Mouse (Mus musculus): ENCODE measurements around the gene Pilrb2. TPM values are rescaled to one million over a fixed set of nuclear protein-coding genes. Genes with fewer than 3 reads are reported as not detected.
"Not testable (repeated sequence)": the region's sequence is repeated elsewhere in the genome, so short reads cannot be mapped to it uniquely, and the experiment has no call there.

The Pilrb2 gene
- polyA plus RNA-seq (2014; fragmentation: Nextera tagmentation; extraction: Ambion mirVana), result not detected in 2 replicates

DNA sequence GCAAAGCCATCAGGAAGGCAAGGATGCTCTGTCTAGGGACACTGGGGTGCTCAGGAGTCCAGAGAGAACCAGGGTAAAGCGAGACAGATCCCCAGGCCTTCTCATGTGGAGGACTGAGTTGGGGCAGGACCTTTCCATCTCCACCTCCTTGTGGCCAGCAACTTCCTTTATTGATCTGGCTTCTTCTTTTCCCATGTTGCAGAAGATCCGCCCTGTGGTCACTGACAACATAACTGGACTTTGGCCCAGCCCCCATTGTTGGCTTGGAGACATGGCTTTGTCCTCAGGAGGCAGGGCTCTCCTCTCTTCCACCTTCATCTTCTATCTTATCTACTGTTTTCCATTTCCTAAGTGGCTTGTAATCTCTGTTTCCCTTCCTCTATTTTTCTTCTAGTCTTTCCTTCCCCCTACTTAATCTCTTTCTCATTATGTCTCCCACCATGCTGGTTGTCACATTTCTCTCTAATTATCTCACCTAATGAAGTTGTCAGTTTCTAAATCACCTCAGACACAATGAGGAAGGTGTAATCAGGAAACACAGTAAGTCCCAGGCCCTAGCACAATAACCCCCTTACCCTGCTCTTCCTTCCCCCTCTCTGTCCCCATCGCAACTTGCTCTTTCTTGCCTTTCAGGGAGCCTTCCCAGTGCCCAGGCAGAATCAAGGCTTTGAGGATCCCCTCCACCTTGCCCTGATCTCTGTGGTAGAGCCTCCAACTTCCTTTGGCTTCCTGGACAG lies at the start of gene Pilrb2:
Gene Pilrb2 (minus strand): TSS at position 172 of the 737 bp plus-strand sequence.
- 58% methylated on average over 2 of the region's 3 CpGs for WGBS
- H3K27ac ChIP-seq (ENCODE audit: low read depth, low read length); ATAC-seq; H3K36me3 ChIP-seq (ENCODE audit: control insufficient read depth, insufficient read depth, low read length); H3K27me3 ChIP-seq (replicated peaks; ENCODE audit: control insufficient read depth, insufficient read depth, low read length); H3K9me3 ChIP-seq (replicated peaks; ENCODE audit: control insufficient read depth, low read length); DNase-seq (ENCODE audit: low spot score); H3K4me1 ChIP-seq (ENCODE audit: control insufficient read depth, insufficient read depth, low read length); H3K4me2 ChIP-seq (ENCODE audit: low read length); H3K9ac ChIP-seq (ENCODE audit: low read length); H3K4me3 ChIP-seq (ENCODE audit: low read depth, low read length): not testable (repeated sequence)

DNA sequence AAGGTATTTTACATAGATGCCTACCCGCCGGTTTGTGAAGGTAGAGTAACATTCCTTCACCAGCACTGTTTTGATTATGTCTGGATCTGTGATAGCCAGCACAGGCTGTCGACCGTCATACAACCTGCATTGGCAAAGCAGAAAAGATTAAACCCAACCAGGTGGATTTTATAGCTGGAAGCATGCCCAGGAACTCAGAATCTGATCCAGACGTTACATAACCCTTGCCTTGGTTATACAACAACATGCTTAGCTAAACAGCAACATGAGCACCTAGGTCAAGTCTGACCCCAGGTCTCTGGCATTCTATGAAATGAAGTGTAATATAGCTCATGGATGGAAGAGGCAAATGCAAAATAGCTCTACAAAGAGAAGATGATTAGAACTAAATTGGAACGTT lies 43.9 kb upstream of the Pilrb2 start:
- H3K9me3 ChIP-seq (replicated peaks; ENCODE audit: control insufficient read depth, low read length), result no peaks in the 10 kb centered on the region
- H3K27ac ChIP-seq (ENCODE audit: low read depth, low read length), result no peak overlapping the region
- no peaks in the 10 kb centered on the region for H3K4me1 ChIP-seq (ENCODE audit: control insufficient read depth, insufficient read depth, low read length)
- H3K9ac ChIP-seq (ENCODE audit: low read length), result no peak overlapping the region
- no peak overlapping the region for H3K4me2 ChIP-seq (ENCODE audit: low read length)
- DNase-seq (ENCODE audit: low spot score) (no peak), ATAC-seq (no peak)
- H3K4me3 ChIP-seq (ENCODE audit: low read depth, low read length), result no peak overlapping the region
- no peaks in the 10 kb centered on the region for H3K36me3 ChIP-seq (ENCODE audit: control insufficient read depth, insufficient read depth, low read length)
- no peaks in the 10 kb centered on the region for H3K27me3 ChIP-seq (replicated peaks; ENCODE audit: control insufficient read depth, insufficient read depth, low read length)
- 74% methylated on average over 6 of the region's 6 CpGs for WGBS

DNA sequence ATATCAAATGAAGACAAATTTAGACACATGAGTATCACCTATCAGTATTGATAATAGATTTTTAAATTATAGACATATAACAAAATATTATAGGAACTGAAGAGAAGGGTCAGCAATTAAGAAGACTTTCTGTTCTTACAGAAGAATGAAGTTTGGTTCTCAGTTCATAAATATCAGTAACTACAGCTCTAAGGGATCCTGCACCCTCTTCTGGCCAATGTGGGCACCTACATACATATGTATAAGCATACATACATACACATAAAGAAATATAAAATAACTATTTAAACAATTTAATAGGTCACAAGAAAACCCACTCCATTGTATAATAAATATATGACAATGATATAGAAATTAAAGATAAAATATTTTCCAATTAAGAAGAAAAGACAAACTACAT lies 42.9 kb upstream of the Pilrb2 start:
- Histone ChIP-seq H3K9ac (ENCODE audit: low read length) (no peak overlapping the region), H3K27ac (ENCODE audit: low read depth, low read length) (no peak overlapping the region), H3K4me3 (ENCODE audit: low read depth, low read length) (no peak overlapping the region), H3K27me3 (replicated peaks; ENCODE audit: control insufficient read depth, insufficient read depth, low read length) (no peaks in the 10 kb centered on the region), H3K4me2 (ENCODE audit: low read length) (no peak overlapping the region), H3K36me3 (ENCODE audit: control insufficient read depth, insufficient read depth, low read length) (no peaks in the 10 kb centered on the region), H3K4me1 (ENCODE audit: control insufficient read depth, insufficient read depth, low read length) (no peaks in the 10 kb centered on the region), H3K9me3 (replicated peaks; ENCODE audit: control insufficient read depth, low read length) (no peaks in the 10 kb centered on the region)
- DNase-seq (ENCODE audit: low spot score), result peak; percentile 8
- ATAC-seq, result no peak

DNA sequence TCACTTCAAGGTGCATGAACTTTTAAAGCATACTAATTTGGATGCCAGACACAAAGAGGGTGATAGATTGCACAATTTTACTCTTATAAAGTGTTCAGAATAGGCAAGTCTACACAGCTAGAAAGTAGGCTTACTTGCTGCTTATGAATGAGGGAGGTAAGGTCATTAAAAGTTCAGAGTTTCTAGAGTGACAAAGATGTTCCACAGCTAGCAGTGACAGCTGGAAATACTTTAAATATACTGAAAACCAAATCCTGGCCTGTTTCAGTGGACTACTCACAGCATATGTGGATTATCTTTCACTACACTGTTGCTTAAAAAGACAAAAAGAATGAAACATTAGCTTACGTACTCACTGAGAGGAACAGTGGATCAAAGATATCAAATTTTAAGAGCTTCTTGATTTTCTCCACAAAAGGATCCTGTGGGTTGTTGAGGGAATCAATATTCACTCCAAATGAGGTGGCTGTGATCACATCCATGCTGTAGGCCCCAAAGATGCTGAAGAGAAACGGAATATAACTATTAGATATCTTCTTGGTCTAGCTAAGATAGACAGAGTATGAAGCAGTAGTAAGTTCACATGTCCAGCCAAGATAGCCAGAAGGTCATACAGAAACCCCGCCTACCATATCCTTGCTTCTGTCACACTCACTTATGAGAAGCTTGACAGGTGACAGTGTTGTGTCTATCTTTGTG lies 38.1 kb upstream of the Pilrb2 start:
- no peak overlapping the region for H3K27ac ChIP-seq (ENCODE audit: low read depth, low read length)
- H3K4me2 ChIP-seq (ENCODE audit: low read length), result no peak overlapping the region
- H3K4me3 ChIP-seq (ENCODE audit: low read depth, low read length), result no peak overlapping the region
- no peak overlapping the region for H3K9ac ChIP-seq (ENCODE audit: low read length)
- no peaks in the 10 kb centered on the region for H3K9me3 ChIP-seq (replicated peaks; ENCODE audit: control insufficient read depth, low read length)
- no peaks in the 10 kb centered on the region for H3K36me3 ChIP-seq (ENCODE audit: control insufficient read depth, insufficient read depth, low read length)
- no peak for DNase-seq (ENCODE audit: low spot score)
- 91% methylated on average over 3 of the region's 3 CpGs for WGBS
- no peak for ATAC-seq
- no peaks in the 10 kb centered on the region for H3K27me3 ChIP-seq (replicated peaks; ENCODE audit: control insufficient read depth, insufficient read depth, low read length)
- no peaks in the 10 kb centered on the region for H3K4me1 ChIP-seq (ENCODE audit: control insufficient read depth, insufficient read depth, low read length)

DNA sequence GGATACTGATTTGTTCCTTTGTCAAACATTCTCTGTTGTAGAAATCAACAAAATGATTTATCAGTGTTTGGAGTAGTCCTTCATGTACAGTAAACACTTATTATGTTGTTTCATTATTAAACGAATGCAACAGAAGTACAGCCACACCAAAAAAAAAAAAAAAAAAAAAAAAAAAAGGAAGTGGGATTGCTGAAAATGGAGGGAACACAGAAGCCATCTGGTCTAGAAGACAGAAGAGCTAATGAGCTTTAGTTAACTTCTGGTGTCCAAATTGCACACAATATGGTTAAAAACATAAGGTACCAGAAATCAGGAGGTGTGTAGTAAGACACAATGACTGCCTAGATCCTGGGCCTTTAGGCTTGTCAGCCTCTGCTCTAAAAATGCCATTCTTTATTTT lies 26.2 kb upstream of the Pilrb2 start:
- ATAC-seq (no peak), DNase-seq (ENCODE audit: low spot score) (no peak)
- Histone ChIP-seq H3K4me3 (ENCODE audit: low read depth, low read length) (no peak overlapping the region), H3K4me1 (ENCODE audit: control insufficient read depth, insufficient read depth, low read length) (no peaks in the 10 kb centered on the region), H3K27ac (ENCODE audit: low read depth, low read length) (no peak overlapping the region), H3K4me2 (ENCODE audit: low read length) (no peak overlapping the region), H3K27me3 (replicated peaks; ENCODE audit: control insufficient read depth, insufficient read depth, low read length) (no peaks in the 10 kb centered on the region), H3K9me3 (replicated peaks; ENCODE audit: control insufficient read depth, low read length) (no peaks in the 10 kb centered on the region), H3K9ac (ENCODE audit: low read length) (no peak overlapping the region), H3K36me3 (ENCODE audit: control insufficient read depth, insufficient read depth, low read length) (no peaks in the 10 kb centered on the region)
- 81% methylated on average over 1 of the region's 1 CpGs for WGBS

DNA sequence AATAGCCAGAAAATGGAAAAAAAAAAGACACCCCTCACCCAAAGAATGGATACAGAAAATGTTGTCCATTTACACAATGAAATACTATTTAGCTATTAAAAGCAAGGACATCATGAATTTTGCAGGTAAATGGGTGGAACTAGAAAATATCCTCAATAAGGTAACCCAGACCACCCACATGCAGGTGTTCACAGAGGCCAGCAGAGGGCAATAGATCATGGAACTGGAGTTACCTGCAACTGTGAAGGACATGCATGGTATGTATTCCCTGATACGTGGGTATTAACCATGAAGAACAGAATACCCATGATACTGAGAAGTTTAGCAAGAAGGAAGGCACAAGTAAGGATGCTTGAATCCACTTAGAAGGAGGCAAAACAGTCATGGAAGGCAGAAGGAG lies 21.3 kb upstream of the Pilrb2 start:
- no peak for ATAC-seq
- Histone ChIP-seq H3K9ac (ENCODE audit: low read length) (no peak overlapping the region), H3K4me3 (ENCODE audit: low read depth, low read length) (no peak overlapping the region), H3K4me1 (ENCODE audit: control insufficient read depth, insufficient read depth, low read length) (no peaks in the 10 kb centered on the region), H3K27ac (ENCODE audit: low read depth, low read length) (no peak overlapping the region), H3K4me2 (ENCODE audit: low read length) (no peak overlapping the region), H3K27me3 (replicated peaks; ENCODE audit: control insufficient read depth, insufficient read depth, low read length) (no peaks in the 10 kb centered on the region), H3K36me3 (ENCODE audit: control insufficient read depth, insufficient read depth, low read length) (no peaks in the 10 kb centered on the region), H3K9me3 (replicated peaks; ENCODE audit: control insufficient read depth, low read length) (no peaks in the 10 kb centered on the region)
- peak; percentile 1 for DNase-seq (ENCODE audit: low spot score)
- 62% methylated on average over 1 of the region's 1 CpGs for WGBS

DNA sequence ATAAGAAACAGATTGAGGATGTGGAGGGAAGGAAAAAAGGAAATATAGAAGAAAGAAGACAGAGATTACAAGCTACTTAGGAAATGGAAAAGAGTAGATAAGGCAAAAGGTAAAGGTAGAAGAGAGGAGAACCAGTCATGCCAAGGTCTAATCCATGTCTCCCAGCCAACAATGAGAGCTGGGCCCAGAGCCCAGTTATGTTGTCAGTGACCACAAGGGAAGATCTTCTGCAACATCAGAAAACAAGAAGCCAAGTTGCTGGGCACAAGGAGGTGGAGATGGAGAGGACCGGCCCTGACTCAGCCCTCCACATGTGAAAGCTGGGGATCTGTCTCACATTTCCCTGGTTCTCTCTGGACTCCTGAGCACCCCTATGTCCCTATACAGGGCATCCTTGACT lies 16.1 kb upstream of the Pilrb2 start:
- Histone ChIP-seq H3K27ac (ENCODE audit: low read depth, low read length) (no peak overlapping the region), H3K9me3 (replicated peaks; ENCODE audit: control insufficient read depth, low read length) (no peaks in the 10 kb centered on the region), H3K27me3 (replicated peaks; ENCODE audit: control insufficient read depth, insufficient read depth, low read length) (no peaks in the 10 kb centered on the region), H3K36me3 (ENCODE audit: control insufficient read depth, insufficient read depth, low read length) (no peaks in the 10 kb centered on the region), H3K4me2 (ENCODE audit: low read length) (no peak overlapping the region), H3K9ac (ENCODE audit: low read length) (no peak overlapping the region), H3K4me3 (ENCODE audit: low read depth, low read length) (no peak overlapping the region), H3K4me1 (ENCODE audit: control insufficient read depth, insufficient read depth, low read length) (no peaks in the 10 kb centered on the region)
- 100% methylated on average over 1 of the region's 1 CpGs for WGBS
- DNase-seq (ENCODE audit: low spot score), result no peak
- no peak for ATAC-seq

DNA sequence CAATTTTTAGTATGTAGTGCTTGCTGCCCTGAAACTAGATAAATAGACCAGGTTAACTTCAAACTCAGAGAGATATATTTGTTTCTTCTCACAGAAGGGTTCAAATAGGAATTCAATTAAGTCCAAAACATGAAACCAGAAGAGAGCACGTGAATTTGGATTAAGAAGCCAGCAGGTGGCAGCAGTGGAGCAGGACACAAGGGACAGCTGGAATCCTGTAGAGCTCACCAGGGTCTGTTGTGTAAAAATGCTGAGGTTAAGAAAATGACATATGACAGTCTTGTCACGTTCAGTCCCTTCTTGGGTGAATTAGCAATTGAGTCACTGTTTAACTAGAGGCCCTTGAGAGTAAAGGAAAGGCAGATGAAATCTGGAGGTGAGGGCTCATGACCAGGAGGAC lies 14.3 kb upstream of the Pilrb2 start:
- no peaks in the 10 kb centered on the region for H3K27me3 ChIP-seq (replicated peaks; ENCODE audit: control insufficient read depth, insufficient read depth, low read length)
- ATAC-seq (no peak), DNase-seq (ENCODE audit: low spot score) (peak; percentile 68)
- no peak overlapping the region for H3K4me3 ChIP-seq (ENCODE audit: low read depth, low read length)
- H3K4me1 ChIP-seq (ENCODE audit: control insufficient read depth, insufficient read depth, low read length), result no peaks in the 10 kb centered on the region
- no peak overlapping the region for H3K4me2 ChIP-seq (ENCODE audit: low read length)
- no peaks in the 10 kb centered on the region for H3K36me3 ChIP-seq (ENCODE audit: control insufficient read depth, insufficient read depth, low read length)
- no peaks in the 10 kb centered on the region for H3K9me3 ChIP-seq (replicated peaks; ENCODE audit: control insufficient read depth, low read length)
- no peak overlapping the region for H3K27ac ChIP-seq (ENCODE audit: low read depth, low read length)
- WGBS, result 20% methylated on average over 2 of the region's 2 CpGs
- no peak overlapping the region for H3K9ac ChIP-seq (ENCODE audit: low read length)

DNA sequence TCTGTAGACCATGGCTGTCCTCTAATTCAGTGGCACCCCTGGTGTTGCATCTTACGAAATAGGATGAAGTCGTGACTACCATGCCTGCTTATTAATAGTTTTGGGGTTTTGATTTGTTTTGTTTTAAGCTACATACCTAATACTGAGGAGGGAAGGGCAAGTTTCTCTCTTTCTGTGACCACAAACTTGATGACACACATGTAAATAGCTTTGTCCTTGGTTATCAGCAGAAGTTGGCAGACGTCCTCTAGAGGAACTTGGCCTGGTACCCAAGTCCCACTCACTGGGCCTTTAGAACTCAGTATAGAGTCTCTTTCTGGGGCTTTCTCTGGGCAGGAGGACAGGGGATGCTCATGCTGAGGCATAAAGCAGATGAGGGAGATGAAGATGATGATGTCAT lies 11.7 kb upstream of the Pilrb2 start:
- 91% methylated on average over 3 of the region's 3 CpGs for WGBS
- DNase-seq (ENCODE audit: low spot score), result no peak
- no peaks in the 10 kb centered on the region for H3K4me1 ChIP-seq (ENCODE audit: control insufficient read depth, insufficient read depth, low read length)
- no peaks in the 10 kb centered on the region for H3K9me3 ChIP-seq (replicated peaks; ENCODE audit: control insufficient read depth, low read length)
- H3K4me3 ChIP-seq (ENCODE audit: low read depth, low read length), result no peak overlapping the region
- no peak for ATAC-seq
- no peaks in the 10 kb centered on the region for H3K27me3 ChIP-seq (replicated peaks; ENCODE audit: control insufficient read depth, insufficient read depth, low read length)
- H3K27ac ChIP-seq (ENCODE audit: low read depth, low read length), result no peak overlapping the region
- no peaks in the 10 kb centered on the region for H3K36me3 ChIP-seq (ENCODE audit: control insufficient read depth, insufficient read depth, low read length)
- no peak overlapping the region for H3K4me2 ChIP-seq (ENCODE audit: low read length)
- H3K9ac ChIP-seq (ENCODE audit: low read length), result no peak overlapping the region

Data from forebrain, embryonic 14.5 days (tissue).